Mouse (Mus musculus): ENCODE data around the gene Gm5862.
"Not testable (repeated sequence)": the region's sequence is repeated elsewhere in the genome, so short reads cannot be mapped to it uniquely, and the experiment has no call there.

The Gm5862 gene

DNA sequence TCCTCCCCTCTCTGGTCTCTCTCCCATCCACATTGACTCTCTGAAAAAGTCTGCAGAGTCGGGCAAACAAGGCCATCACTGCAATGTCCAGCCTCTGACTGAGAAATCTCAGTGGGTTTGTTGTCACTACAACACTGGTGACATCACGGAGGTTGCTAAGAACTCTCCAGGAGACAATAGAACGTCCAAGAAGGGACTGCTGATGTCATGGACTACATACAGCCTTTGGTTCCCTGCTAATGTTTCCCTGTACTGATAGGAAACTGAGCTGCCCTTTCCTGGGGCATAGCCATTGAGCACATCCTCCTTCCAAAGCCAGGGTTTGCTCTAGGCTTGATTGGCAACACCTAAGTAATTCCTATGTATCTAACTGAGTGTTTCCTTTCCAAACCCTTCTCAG is at the start of gene Gm5862:
Gene Gm5862 (minus strand): TSS at position 101 of the 400 bp plus-strand sequence.
- in situ Hi-C loops (cut with MboI, MseI), result not testable (repeated sequence)

DNA sequence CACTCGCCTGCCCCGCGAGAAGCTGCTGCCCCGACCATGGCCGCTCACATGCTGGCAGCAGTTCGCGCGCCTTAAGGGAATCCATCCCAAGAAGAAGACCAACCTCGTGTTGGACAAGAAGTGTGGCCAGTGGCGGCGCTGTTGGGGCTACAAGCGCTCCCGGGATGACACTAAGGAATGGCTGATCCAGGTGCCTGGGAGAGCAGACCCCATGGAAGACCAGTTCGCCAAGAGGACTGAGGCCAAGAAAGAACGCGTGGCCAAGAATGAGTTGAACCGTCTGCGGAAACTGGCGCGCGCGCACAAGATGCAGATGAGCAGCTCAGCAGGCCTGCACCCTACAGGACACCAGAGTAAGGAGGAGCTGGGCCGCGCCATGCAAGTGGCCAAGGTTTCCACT is 48.0 kb upstream of the Gm5862 start:
- in situ Hi-C loops (cut with MboI, MseI), result no loop called here

DNA sequence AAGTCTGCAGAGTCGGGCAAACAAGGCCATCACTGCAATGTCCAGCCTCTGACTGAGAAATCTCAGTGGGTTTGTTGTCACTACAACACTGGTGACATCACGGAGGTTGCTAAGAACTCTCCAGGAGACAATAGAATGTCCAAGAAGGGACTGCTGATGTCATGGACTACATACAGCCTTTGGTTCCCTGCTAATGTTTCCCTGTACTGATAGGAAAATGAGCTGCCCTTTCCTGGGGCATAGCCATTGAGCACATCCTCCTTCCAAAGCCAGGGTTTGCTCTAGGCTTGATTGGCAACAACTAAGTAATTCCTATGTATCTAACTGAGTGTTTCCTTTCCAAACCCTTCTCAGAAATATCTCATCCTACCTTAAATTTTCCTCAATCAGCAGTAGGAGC is 35.8 kb upstream of the Gm5862 start, which contains the start of gene Gm7347:
Gene Gm7347 (minus strand): TSS at position 101 of the 400 bp plus-strand sequence.
- in situ Hi-C loops (cut with MboI, MseI), result not testable (repeated sequence)

DNA sequence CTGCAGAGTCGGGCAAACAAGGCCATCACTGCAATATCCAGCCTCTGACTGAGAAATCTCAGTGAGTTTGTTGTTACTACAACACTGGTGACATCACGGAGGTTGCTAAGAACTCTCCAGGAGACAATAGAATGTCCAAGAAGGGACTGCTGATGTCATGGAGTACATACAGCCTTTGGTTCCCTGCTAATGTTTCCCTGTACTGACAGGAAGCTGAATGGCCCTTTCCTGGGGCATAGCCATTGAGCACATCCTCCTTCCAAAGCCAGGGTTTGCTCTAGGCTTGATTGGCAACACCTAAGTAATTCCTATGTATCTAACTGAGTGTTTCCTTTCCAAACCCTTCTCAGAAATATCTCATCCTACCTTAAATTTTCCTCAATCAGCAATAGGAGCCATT is 16.7 kb upstream of the Gm5862 start, which contains the start of gene Speer4a:
Gene Speer4a (minus strand): TSS at position 101 of the 400 bp plus-strand sequence.
- in situ Hi-C loops (cut with MboI, MseI), result loop anchor here in 1 of 2 experiments (5.0 kb wide), 1 partner anchor 78 kb away; no protein-coding TSS in a partner anchor

DNA sequence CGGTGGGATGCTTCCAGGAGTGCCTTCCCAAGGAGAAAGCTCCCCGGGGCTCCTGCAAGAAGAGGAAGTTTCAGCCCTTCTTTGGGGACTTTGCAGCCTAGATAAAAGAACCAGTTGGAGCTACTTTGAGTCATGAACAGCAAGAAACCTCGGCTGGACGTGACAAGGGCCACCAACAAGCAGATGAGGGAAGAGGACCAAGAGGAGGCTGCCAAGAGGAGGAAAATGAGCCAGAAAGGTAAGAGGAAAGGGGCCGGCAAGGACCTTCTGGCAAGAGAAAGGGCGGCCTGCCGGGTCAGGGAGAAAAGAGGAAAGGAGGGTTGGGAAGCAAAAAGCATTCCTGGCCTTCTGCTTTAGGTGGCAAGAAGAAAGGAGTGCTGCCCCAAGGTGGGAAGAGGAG is 15.0 kb downstream of the Gm5862 start:
- in situ Hi-C loops (cut with MboI, MseI), result loop anchor here (5.0 kb wide), 1 partner anchor 50 kb away; no protein-coding TSS in a partner anchor

DNA sequence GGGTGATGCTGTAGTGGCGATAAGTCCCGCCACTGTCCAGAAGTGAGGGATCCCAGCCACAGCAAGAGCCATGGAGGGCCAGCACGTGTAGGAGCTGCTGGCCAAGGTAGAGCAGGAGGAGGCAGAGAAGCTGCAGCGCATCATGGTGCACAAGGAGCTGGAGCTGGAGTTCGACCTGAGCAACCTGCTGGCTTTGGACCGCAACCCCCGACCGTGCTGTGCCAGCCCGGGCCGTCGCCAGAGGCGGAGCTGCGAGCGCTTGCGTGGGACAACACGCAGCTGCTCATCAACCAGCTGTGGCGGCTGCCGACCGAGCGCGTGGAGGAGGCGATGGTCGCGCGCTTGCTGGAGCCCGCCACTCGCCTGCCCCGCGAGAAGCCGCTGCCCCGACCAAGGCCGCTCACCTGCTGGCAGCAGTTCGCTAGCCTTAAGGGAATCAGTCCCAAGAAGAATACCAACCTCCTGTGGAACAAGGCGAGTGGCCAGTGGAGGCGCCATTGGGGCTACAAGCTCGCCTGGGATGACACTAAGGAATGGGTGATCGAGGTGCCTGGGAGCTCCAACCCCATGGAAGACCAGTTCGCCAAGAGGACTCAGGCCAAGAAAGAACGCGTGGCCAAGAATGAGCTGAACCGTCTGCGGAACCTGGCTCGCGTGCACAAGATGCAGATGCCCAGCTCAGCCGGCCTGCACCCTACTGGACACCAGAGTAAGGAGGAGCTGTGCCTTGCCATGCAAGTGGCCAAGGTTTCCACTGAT is 15.6 kb downstream of the Gm5862 start:
- in situ Hi-C loops (cut with MboI, MseI), result loop anchor here (5.0 kb wide), 1 partner anchor 50 kb away; no protein-coding TSS in a partner anchor

DNA sequence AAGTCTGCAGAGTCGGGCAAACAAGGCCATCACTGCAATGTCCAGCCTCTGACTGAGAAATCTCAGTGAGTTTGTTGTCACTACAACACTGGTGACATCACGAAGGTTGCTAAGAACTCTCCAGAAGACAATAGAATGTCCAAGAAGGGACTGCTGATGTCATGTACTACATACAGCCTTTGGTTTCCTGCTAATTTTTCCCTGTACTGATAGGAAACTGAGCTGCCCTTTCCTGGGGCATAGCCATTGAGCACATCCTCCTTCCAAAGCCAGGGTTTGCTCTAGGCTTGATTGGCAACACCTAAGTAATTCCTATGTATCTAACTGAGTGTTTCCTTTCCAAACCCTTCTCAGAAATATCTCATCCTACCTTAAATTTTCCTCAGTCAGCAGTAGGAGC is 18.0 kb downstream of the Gm5862 start, which contains the start of gene Gm1979:
Gene Gm1979 (minus strand): TSS at position 101 of the 400 bp plus-strand sequence.
- in situ Hi-C loops (cut with MboI, MseI), result loop anchor here (5.0 kb wide), 3 partner anchors 47 to 1498 kb away; partner anchors contain the start of genes Gm10471 (in 2 of the 2) and Speer4b (in 1 of the 2)

DNA sequence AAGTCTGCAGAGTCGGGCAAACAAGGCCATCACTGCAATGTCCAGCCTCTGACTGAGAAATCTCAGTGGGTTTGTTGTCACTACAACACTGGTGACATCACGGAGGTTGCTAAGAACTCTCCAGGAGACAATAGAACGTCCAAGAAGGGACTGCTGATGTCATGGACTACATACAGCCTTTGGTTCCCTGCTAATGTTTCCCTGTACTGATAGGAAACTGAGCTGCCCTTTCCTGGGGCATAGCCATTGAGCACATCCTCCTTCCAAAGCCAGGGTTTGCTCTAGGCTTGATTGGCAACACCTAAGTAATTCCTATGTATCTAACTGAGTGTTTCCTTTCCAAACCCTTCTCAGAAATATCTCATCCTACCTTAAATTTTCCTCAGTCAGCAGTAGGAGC is 34.2 kb downstream of the Gm5862 start, which contains the start of gene Gm21698:
Gene Gm21698 (minus strand): TSS at position 101 of the 400 bp plus-strand sequence.
- in situ Hi-C loops (cut with MboI, MseI), result loop anchor here (5.0 kb wide), 1 partner anchor 46 kb away; the partner anchor contains the start of gene Gm21663 (in 2 of the 2)

DNA sequence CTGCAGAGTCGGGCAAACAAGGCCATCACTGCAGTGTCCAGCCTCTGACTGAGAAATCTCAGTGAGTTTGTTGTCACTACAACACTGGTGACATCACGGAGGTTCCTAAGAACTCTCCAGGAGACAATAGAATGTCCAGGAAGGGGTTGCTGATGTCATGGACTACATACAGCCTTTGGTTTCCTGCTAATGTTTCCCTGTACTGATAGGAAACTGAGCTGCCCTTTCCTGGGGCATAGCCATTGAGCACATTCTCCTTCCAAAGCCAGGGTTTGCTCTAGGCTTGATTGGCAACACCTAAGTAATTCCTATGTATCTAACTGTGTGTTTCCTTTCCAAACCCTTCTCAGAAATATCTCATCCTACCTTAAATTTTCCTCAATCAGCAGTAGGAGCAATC is 50.2 kb downstream of the Gm5862 start, which contains the start of gene Gm21680:
Gene Gm21680 (minus strand): TSS at position 101 of the 400 bp plus-strand sequence.
- in situ Hi-C loops (cut with MboI, MseI), result loop anchor here (5.0 to 10.0 kb wide), 2 partner anchors 48 to 50 kb away; no protein-coding TSS in a partner anchor
